Mouse (Mus musculus) gastrocnemius, postnatal 25 days (tissue): Measurements from ENCODE around the gene Icos. TPM values are rescaled to one million over a fixed set of nuclear protein-coding genes. Genes with fewer than 3 reads are reported as not detected.

Experiments
- DNase-seq: peaks from one replicate; pipeline ENCODE4 v3.0.0; 2022
- long read RNA-seq, 2 experiments: library from polyadenylated mRNA; stranded (forward); transcript quantifications; one replicate each; pipeline ENCODE4 v2.0.0; 2021
- total RNA-seq, 2 experiments: library from RNA; stranded (reverse); gene quantifications; 1 replicate in 1 of 2; 2 replicates in 1 of 2; pipeline ENCODE4 v1.2.3; 2021

Gene Icos
- not detected for total RNA-seq
- long read RNA-seq, experiment 1: 0 reads
- long read RNA-seq, experiment 2, partial matches to known transcripts: 1 of 1 reads
- long read RNA-seq, experiment 2, other reads (novel, unspliced or antisense): 0 of 1 reads

DNA sequence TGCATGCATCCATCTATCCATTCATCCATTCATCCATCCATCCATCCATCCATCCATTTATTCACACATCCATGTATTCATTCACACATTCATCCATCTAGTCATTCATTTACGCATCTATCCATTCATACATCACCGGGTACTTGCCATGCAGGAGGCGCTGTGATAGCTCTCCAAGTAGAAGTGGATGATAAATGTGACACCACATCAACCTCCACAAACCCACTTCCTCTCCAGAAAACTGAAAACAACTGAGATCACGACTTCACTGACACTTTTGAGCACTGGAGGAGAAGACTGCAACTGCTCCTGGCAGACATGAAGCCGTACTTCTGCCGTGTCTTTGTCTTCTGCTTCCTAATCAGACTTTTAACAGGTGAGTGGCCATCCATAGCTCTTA, at the start of gene Icos:
Icos (plus strand) TSS at position 287 of the 400 bp plus-strand sequence.
- no peak for DNase-seq

DNA sequence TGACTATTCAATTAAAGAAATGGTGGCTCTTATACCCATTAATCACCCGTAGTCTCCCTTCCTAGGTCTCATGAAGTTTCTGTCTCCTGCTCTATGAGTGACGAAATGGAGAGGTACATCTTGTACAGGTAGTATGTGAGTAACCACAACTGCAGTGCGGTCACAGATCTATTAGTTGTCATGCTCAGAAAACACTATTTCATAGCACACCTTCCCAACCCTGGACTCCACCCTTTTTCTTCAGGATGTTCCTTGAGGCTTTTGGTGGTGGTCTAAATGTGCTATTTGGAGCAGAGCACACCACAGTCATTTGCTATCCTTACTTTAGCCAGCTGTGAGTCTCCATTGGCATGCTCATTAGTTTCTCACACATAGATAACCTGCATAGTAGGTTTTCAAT, 48.7 kb upstream of the Icos start:
- DNase-seq: no peak

DNA sequence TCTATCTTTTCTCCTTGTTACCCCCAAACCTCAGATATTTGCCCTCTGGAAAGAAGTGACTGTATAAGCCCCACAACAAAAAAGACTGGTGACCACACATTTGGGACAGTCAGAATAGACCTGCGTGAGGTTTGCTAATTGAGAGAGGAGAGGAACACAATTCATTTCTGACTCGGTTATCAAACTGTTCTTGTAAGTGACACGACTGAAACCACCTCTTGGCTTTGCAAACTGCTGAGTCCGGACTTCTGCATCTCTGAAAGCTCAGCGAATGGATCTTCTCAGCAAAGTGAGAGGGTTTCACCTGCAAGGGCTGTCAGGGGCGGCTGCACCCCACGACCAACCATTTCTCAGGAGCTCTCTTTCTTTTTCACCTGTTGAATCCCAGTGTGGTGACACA, 47.3 kb upstream of the Icos start:
- no peak for DNase-seq

DNA sequence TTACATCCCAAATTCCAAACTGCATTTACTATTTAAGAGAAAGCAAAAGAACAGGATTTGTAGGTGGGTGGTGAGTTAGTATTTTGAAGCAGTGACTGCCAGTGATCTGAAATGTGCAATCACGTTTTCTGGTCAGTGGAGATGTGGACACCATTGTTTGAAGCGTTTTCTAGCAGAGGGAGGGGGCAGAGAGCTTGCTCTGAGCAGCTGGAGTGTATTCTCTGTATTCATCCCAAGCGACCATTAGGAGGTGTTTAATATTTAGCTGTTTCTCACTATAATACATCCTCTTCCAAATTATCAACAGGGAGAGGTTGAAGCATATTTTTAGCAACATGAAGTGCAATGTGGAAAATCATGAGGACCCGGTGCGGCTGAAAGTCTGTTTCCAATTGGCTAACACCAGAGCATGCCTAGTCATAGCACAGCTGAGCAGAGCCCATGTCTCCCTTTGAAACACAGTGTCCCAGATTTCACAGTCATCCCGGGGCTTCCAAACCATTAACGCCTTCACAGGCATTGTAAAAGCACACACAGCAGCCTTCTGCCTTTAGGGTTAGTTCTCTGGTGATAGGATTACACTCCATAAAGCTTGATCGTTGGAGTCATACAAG, 41.7 kb upstream of the Icos start:
- peak; percentile 38 for DNase-seq

DNA sequence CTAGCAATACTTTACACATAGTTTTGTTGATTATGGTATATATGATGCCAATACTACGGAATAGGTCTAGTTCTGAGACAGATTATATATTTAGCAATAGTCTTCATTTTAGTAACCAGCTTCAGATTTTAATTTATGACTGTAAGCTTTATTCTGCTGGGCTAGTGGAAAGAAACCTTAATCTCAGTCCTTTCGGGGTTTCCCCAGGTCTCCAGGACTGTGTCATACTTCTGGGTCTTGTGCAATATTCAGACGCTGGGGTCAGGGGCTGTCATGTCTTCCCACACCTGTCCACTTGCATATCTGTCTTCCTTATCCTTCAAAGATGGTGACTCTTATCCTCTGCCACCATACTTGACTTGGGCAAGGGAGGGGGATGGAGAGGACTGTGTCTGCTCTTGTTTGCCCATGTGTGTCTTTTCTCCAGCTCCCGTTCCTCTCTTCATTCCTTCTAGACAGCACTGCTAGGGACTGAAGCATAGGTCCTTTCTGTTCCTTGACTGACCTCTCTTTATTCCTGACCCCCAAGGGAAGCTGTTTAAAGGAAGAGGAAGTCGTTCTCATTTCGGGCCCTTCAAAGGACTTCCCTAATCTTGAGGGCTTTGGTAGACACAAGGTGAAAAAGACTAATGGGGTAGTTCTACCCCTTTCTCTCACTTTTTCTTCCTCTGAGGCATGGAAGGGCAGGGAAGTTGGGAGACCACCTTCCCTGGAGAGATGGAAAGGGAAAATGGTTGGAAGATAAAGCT, 40.6 kb upstream of the Icos start:
- DNase-seq: no peak

GRCm38 (mm10) chr1:60938256-60938655, 39.5 kb upstream of the Icos start:
- peak; percentile 40 for DNase-seq

- no peak for DNase-seq
Measured at GRCm38 (mm10) chr1:60938974-60939373, 38.8 kb upstream of the Icos start.

DNA sequence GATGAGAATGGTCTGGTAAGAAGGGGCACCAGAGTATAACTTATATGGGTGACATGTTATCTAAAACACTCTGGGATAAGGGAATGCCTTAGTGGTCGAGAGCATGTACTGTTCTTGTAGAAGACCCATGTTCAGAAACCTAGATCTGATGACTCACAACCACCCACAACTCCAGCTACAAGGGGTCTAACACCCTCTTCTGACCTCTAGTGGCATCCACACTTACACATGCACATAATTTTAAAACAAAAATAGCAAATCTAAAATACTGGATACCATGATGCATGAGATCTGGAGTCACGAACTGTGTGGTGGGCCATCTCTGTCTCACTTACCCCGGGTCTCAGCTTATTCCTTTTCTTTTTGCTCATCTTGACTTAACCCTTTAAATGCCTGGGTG, 37.7 kb upstream of the Icos start:
- DNase-seq: no peak

DNA sequence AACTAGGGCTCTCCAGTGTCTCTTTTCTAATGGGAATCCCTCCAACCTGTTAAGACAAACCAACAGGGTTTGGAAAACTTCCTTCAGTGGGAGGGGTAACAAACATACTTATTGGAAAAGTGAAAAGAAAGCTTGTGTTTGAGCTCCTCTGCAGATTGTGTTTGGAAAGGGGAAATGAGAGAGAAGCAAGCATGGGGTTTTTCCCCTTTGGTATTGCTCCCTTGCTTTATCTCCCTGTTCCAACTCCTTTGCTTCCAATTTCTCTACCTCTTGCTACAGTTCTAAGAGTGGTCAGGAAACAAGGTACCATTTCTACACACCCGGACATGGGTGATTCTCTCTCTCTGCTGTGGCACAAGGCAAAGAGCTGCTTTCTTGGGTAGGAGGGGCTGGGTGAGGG, 37.1 kb upstream of the Icos start:
- DNase-seq: no peak

DNA sequence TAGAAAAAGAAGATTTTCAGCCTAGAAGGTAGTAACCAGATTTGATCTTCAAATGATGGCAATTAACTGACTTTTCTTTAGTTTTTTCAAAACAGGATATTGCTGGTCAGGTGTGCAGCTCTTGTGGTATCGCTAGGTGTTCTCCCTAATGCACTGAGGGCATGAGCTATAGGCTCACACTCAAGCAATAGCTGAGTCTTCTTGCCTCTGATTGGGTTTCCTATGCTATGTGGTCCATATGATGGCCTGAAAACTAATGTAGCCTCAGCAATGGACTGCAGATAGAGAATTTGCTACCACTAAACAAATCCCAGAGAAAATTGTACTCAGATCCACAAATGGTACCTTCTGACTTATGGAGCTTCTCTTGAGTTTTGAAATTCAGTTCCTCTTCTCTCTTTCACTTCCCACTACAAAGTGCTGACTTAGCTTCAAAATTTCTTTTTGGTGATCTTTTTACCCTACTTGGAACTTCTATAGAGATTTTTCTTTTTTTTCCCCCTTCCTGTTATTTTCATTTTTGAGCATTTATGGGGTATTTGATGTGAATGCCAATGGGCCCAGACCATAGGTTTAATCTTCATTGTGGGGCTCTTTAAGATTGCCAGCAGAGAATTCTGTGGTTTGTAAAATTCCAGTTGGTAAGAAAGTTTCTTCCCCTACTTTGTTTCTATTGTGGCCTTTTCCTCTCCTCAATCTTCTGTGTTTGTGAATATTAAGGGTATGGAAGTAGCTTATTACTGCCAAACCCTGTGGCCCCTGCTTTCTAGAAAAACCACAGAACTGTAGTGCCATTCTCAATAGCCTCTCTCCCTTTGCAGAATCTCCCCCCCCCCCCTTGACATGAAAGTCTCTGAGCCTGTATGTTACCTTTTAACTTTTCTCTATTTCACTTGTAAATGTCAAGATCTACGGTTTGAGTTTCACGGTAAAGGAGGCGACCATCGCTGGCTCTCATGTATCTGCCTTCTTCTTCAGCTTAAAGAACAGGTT, 36.4 kb upstream of the Icos start:
- no peak for DNase-seq

DNA sequence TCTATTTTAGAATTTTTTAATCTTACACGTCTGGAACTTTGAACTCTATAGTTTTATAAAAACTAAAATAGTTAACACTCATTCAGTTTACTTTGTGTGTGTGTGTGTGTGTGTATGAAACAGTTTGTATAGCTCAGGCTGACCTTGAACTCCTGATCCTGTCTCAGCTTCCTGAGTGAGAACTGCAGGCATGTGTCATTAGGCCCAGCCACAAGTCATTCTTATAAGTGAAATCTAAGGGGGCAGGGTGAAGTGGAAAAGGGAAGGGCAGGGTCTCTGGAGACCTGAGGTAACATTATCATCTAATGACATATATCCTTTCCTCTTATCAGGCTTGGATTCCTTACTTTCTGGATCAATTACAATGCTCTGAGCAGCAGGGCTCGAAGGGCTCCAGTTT, 34.8 kb upstream of the Icos start:
- DNase-seq: no peak

DNA sequence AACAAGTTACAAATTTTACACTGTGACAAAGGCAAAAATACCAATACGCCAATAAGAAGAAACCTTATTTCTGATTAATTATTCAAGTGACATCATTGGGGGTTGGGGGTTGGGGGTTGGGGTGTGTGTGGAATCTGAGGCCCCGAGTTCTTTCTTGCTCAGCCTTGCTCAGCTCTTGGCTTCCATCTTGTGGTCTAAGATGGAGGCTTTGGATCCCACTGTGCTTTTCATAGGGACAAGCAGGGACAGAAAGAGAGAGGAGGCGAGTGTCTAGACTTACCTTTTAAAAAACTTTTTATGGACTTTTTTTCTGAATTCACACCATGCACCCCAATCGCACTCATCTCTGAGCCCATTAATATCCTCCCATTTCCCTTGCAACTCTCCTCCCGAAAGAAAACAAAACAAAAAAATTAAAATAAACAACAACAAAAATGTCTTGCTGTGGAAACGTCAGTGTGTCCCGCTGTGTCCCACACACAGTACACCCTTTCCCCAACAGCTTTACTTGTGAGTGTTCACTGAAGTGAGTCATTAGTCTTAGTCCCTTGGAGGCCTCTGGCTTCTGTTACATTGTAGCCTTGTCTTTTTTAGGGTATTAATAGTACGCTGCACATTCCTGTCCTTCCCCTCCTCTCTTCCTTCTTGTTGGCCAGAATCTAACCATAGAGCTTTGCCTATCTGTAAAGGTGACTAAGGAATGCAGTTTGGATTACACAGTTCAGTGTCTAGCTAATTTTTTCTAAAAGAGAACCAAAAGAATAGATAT, 31.9 kb upstream of the Icos start:
- no peak for DNase-seq

- no peak for DNase-seq
Measured at GRCm38 (mm10) chr1:60948112-60948511, 29.6 kb upstream of the Icos start.

GRCm38 (mm10) chr1:60952958-60953357, 24.8 kb upstream of the Icos start:
- no peak for DNase-seq

DNA sequence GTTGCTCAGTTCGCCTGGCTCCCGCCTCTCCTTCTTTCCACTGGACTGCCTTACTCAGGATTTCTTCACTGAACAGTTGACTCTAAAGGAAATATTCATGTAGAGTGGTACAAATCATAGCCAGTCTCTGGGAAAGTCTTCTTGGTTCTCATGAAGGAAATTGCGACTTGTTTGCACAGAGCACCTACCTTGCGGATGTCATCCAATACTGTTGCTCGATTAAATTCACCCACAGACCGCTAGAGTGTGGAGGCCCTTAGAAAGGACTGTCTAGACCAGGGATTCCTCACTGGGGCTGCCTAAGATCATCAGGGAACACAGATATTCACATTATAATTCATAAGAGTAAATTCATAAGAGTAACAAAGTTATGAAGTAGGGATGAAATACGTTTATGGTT, 24.0 kb upstream of the Icos start:
- no peak for DNase-seq

GRCm38 (mm10) chr1:60954759-60955158, 23.0 kb upstream of the Icos start:
- DNase-seq: no peak

DNA sequence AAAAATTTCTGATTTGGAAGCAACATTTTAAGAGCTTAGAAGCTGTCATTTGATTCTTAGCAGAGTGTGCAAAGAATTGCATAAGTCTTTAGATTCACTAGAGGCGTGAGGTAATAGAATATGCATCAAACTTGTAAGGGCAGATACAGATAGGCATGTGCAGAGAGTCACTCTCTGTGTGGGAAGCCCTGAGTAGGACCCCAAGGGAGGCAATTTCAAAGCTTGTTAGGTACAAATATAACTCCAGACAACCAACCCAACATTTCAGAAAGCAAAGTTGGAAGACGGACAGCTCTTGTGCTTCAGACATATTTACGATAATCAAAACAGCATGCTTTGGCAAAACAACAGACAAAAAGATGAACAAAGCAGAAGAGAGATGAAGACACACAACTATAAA, 22.5 kb upstream of the Icos start:
- DNase-seq: no peak

DNA sequence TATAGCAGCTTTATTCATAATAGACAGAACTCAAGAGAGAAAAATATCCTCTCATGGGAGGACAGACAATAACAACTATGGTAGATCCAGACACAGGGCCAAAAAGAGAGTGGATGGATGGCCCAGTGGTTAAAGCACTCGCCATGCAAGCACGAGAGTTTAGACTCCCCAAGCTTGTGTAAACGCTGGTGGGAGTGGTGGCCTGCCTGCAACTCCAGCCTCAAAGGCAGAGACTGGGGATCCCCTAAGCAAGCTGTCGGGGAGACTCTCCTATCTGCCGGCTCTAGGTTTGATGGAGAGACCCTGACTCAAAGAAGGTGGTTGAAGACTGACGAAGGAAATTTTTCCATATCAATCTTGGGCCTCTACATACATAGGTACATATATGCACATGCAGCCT, 21.5 kb upstream of the Icos start:
- no peak for DNase-seq

DNA sequence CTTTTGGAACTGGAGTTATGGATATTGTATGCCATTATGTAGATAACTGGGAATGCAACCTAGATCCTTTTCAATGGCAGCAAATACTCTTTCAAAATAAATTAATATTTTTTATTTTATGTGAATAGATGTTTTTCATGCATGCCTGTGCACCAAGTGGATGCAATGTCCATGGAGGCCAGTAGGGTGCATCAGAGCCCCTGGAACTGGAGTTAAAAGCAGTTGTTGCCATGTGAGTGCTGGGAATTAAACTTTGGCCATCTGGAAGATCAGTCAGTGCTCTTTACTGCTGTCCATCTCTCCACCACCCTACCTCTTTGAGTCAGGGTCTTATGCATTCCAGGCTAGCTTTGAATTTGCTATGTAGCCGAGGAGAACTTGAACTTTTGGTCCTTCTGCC, 19.4 kb upstream of the Icos start:
- no peak for DNase-seq

DNA sequence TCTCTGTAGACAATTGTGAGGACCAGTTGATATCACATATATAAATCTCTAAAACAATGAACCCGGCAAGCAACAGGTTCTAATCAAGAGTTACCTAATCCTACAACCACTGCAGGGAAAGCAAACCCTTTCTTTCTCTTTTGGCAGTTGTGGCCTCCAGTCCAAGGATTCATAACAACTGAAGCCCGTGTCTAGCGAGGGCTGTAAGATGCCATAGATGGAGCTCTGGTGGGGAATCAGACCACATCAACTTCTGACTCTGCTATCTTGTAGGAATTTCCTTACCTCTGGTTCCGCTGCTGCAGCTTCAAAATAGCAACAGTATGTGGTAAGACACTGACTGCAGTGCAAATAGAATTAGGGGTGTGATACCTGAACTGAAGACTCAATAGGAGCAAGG, 18.5 kb upstream of the Icos start:
- DNase-seq: no peak

DNA sequence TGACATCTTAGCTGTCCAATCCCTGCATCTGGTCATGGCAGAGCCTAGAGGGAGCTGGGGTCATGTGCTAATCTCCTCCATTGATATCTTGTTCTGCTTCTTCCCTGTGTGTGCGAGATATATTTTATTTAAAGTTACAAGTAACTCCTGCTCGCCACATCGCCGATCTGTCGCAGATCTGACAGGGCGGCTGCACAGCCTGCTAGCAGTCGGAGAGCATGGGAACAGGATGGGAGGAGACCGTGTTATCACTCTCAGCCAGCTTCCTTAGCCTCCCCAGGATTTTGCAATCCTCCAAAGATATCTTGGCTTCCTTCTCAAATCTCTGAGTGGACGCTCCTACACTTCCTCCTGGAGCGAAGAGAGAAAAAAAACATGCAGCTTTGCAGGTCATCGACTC, 17.3 kb upstream of the Icos start:
- peak; percentile 34 for DNase-seq

DNA sequence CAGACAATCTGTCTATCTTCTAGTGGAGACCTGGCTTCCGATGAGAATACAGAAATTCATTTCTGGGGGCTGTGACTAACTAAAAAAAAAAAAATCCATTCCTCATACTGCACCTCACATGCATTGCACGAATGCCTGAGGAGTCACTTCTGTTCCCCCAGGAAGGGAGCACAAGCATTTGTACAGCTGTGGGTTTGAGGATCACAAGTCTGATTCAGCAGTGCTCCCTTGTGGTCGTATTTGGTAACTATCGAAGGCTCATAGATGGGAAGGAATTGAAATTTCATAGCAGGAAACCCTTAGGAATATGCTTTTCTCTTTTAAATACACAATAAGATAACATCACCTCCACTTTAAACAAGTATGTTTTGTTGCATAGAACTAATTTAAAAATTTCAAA, 16.6 kb upstream of the Icos start:
- DNase-seq: peak; percentile 15
